Mouse (Mus musculus) 416B (cell line): ENCODE results near the gene Swsap1.

Source experiments
- DNase-seq: peaks from one replicate; pipeline ENCODE4 v3.0.0; 2011; ENCODE audit warnings: low read depth

Swsap1 gene

GRCm38 (mm10) chr9:21936692-21937570 is 18.6 kb upstream of the Swsap1 start, which contains the start of gene Plppr2:
TSS of gene Plppr2 (plus strand) at chr9:21937033.
- peak; percentile 26 for DNase-seq

- no peak for DNase-seq
Observed at GRCm38 (mm10) chr9:21937711-21938175, 17.8 kb upstream of the Swsap1 start.

- DNase-seq = no peak
Observed at GRCm38 (mm10) chr9:21938234-21938855, 17.2 kb upstream of the Swsap1 start.

GRCm38 (mm10) chr9:21943046-21943445 is 12.5 kb upstream of the Swsap1 start:
- DNase-seq = no peak

DNA sequence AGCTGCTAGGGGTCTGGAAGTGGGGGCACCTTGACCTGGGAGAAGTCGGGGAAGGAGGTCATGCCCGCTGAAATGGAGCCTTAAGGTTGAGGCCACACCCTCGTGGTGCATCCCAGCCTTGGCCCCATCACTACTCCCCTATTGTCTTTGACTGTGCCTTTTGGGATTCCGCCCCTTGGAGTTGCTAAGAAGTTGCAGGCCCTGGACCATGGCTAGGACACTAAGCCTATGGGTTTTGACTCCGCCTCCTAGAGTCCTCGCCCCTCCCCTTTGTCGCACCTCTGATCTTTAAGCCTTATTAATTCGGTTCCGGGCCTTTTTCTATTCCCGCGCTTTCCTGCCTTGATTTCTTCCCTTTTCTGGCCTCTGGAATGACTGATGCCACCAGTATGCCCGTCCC is 11.9 kb upstream of the Swsap1 start:
- DNase-seq = no peak

- DNase-seq = no peak
Observed at GRCm38 (mm10) chr9:21944267-21944666, 11.3 kb upstream of the Swsap1 start.

DNA sequence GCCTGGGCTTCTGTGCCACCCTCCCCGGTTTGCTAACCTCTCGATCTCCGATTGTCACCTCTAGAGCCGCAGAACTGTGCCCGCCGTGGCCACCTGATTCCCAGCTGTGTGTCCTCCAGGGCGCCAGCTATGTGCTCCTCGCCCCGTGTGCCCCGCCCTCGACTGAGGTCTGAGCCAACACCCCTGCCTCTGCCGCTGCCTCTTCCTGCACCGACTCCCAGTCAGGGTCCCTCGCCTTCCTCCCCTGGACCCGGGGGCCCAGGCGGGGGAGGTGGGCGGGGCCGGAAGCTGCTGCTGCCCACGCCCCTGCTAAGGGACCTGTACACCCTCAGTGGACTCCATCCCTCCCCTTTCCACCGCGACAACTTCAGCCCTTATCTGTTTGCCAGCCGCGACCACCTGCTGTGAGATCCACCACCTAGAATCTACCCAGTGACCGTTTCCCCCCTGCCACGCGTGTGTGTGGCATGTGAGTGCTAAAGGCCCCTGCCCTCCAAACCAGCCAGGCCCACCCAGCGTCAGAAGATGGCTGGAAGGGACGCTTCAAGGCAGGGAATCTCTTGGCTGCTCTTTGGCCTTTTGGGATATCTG is 7.9 kb upstream of the Swsap1 start:
- no peak for DNase-seq

DNA sequence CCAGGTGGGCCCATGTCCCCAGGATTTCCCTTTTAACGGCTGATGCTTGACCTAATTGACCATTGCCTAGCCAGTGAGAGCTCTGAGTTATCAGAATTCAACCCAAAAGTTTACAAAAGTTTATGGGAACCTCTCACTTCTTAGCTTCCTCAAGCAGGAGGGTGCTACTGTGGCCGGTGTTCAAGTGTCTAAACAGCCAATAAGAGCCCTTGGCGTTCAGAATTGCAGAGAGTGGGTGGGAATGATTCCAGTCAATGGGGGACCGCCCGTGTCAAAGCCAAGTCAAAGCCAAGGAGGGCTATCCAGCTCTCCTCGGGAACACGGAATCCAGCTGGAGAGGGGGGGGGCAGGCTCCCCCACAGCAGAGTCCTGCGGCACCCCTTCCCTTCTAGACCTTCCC is 7.4 kb upstream of the Swsap1 start:
- DNase-seq = no peak

DNA sequence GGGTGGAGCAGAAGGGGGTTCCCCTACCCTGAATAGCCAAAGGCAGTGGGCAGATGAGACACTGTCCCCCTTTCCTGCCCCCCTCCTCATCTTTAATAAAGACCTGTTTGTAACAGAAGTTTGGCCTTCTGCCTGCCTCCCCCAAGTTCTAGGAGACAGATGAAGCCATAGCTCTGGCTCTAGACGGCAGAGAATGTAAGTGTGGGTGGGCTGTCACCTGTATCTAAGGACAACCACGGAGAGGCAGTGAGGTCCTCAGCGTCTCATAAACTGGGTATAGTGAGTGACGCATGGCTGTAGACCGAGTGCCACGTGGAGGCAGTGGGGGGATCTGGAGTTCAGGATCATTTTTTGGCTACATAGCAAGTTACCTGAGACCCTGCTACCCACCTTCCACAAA is 6.8 kb upstream of the Swsap1 start:
- no peak for DNase-seq

DNA sequence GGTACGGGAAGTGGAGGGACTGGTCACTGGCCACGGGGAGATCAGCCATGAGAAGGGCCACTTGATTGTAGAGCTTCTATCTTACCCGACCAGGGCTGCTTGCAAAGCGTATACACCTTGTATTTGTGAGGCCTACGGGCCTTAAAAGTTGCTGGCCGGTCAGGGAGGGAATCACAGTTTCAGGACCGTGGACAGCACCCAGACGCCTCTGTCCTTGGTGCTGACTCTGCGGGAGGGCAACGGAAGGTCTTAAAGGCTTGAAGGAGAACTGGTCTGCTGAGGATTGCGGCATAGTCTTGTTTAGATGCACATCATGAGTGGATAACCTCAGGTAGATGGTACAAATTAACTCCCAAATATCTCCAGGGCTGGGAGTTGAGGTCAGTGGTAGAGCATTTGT is 5.2 kb upstream of the Swsap1 start:
- peak; percentile 66 for DNase-seq

GRCm38 (mm10) chr9:21951977-21952376 is 3.6 kb upstream of the Swsap1 start:
- peak; percentile 30 for DNase-seq

DNA sequence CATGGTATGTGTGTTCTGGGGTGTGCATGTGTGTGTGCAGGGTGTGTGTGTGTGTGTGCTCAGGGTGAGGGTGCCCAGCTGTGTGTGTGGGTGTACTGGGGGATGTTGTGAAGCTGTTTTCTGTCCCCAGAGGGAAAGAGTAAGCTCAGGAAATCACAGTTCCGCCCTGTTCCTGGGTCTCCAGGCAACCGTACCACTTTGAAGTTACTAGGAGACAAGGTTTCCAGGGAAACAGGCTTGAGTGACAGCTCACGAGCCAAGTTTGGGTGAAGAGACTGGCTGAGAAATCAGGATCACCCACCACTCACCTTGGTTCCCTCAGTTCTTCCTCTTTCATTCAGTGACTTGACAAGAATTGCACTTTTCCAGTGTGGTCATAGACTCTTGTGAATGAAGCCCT is 2.0 kb upstream of the Swsap1 start:
- peak; percentile 11 for DNase-seq

DNA sequence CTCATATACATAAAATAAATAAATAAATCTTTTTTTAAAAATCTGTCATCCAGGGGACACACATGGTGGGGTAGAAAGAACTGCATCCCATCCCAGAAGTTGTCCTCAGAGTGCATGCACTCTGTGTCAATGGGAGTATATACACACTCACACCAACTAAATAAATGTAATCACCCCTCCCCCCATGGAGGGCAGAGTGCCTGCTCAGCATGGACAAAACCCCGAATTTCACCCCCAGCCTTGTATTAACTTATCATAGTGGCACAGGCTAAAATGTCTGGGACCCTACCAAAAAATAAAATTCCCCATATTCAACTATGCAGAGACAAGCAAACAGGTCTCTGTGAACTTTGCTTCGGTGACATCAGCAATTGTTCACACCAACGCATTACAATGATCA is 920 bp upstream of the Swsap1 start:
- no peak for DNase-seq

- no peak for DNase-seq
Observed at GRCm38 (mm10) chr9:21955225-21955569, 358 bp upstream of the Swsap1 start.

DNA sequence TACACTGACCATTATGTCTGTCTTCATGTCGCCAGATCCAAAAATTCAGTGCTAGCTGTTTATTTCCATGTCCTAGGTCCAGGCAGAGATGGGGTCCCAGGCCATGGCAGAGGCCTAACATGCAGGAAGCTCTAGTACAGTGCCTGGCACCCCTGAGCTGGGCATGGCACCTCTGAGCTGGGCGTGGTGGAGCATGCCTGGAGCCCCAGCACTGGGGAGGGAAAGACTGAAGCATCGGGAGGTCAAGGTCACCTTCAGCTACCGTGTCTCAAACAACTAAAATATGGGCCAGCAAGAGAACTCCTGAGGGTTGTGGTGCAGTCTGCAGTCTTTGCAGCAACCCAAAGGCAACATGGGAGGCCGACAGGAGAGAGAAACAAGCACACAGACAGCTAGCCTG is 2.8 kb downstream of the Swsap1 start:
- DNase-seq = no peak

DNA sequence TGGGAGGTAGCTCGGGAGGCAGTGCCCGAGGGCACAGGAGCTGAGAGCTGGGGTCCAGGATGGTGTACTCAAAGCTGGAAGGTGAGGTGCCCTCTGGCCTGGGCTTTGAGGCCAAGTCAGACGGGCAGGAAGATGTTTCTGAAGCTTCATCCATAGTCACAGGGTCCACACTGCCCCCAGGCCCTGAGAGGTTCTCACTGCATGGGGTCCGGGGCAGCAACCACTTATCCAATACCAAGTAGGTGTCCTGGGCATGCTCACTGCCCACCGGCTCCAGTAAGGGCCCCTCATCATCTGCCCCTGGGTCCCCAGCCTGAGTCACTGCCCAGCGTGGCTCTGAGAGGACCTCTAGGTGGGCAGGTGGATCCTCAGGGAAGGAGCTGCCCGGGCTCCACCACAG is 3.7 kb downstream of the Swsap1 start:
- no peak for DNase-seq

DNA sequence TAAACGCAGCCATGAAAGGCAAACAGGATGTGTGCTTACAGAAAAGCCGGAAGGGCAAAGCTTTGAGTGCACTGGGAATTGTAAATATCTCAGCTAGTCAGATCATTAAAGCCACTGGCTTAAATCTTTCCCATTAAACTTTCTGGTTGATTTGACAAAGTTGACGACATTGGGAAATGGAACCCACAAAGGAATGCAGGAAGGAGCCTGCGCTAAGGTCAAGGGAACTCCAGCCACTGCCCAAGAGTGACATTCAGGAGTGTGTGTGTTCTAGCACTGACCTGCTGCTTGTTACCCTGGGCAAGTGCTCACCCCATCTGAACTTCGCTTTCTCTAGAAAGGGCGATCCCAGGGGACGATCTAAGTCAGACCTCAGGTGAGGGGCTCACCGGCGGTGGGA is 4.6 kb downstream of the Swsap1 start:
- no peak for DNase-seq

DNA sequence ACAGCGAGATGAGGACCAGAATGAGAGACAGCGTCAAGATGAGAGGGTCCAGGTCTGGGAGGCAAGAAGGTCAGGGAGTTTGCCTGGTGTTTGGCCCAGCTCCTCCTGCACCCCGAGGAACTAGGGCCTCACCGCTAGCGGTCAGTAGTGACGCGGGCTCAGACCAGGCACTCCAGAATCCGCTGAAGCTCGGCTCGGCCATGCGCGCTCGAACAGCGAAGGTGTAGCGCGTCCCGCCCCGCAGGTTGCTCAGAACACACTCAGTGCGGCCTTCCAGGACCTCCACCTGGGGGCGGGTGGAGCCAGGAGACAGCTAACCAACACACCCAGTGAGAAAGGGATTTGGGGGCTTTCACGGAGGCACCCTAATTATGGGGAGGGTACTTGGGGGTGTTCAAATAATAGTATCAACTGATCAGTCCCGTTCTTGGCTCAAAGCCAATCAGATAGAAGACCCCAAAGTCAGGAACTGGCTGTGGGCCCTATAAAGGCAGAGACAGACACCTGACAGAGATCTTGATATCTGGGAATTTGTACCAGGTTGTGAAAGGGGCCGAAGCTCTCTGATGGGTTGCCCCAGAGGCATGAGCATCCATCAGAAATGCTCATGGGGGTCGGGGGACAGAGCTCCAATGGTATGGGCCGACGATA is 5.1 kb downstream of the Swsap1 start:
- DNase-seq = no peak

DNA sequence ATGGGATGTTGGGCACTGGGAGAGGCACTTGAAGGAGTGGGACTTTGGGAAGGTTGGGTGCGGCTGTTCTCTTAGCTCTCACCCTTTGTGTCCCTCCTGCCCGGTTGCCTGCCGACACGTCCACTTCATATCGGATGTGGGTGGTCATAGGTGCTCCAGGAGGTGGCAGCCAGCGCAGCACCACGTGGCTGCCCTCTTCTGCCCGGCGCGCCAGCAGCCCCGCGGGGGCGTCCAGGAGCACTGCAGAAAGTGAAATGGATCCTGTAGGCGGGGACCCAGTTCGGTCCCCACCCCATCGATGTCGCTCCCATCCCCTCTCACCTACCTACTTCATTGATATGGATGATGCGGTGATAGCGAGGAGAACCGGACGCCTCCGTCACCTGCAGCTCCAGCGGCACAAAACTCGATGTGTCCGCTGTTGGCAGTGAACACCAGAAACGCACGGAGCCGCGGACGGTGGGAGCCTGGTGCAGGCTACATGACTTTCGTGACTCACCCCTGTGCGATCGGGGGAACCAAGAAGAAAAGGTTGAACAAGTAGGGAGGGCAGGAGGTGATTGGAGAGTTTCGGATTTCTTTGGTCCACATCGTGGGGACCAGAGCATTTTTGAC is 5.9 kb downstream of the Swsap1 start:
- no peak for DNase-seq

- DNase-seq = no peak
Observed at GRCm38 (mm10) chr9:21962010-21962409, 6.5 kb downstream of the Swsap1 start.

DNA sequence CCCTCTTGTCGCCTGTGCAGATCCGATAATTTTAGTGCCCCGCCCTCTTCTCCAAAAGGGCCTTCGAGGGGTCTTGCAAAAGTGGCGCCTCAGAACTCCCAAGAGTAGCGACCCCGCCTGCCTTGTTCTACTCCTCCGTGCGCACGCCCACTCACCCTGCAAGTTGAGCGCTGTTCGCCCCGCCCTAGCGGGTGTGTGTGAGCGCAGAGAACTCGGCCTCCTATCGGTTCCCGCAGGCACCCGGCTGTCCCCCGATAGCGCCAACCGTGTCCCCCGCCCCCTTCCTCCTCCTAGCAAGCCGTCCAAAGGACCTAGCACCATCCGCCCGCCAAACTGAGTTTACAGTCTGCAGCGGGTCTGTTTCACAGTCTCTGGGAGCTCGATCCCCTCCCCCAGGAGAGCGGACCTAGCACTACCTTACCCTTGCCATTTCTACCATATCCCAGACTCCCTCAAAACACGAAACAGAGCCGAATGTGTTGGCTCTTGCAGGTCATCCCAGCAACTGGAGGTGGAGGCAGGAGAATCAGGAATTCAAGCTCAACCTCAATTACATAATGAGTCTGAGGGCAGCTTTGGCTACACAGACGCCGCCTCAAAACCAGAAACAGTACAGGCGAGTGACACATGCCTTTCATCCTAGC is 7.0 kb downstream of the Swsap1 start:
- peak; percentile 85 for DNase-seq

DNA sequence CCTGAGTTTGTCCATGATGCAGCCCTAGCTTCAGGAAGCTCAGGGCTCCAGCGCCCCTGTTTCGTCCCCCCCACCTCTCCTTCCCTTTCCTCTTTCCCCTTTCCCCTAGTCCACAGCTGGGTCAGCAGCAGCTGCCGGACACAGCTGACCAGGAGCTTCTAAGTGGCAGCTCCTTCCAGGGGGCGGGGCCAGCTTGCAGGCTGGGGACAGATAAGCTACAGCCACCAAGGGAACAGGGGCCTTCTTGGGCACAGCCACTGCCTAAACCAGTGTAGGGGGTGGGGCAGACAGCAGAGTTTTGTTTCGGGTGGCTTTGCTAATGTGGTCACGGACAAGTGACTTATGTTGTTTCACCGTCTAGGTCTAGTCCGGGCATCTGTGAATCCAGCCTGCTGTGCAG is 7.9 kb downstream of the Swsap1 start, which contains the start of gene Epor:
Gene Epor, minus strand, starts transcription at position 90 of the 400 bp plus-strand sequence.
- DNase-seq = peak; percentile 82
